Mouse (Mus musculus): ENCODE results near the gene Renbp.

- TF ChIP-seq EP300 (optimal IDR thresholded peaks at IDR 0.05) = no peak
- no peak for TF ChIP-seq CTCF (IDR thresholded peaks at IDR 0.05; ENCODE audit: low read depth)
Measured at GRCm38 (mm10) chrX:73970781-73971180, 40.1 kb upstream of the Renbp start.
